Mouse (Mus musculus) brain, embryonic 14.5 days (tissue): ENCODE measurements around the gene Olfr549. TPM values are rescaled to one million over a fixed set of nuclear protein-coding genes. Genes with fewer than 3 reads are reported as not detected.

Source experiments
- DNase-seq: peaks from one replicate; pipeline ENCODE4 v3.0.0-alpha.2; 2011; ENCODE audit warnings: low read depth
- CTCF ChIP-seq: fragments of 200-500 bp; IDR thresholded peaks from 2 replicates; pipeline ENCODE4 v1.5.1; 2012; ENCODE audit warnings: inconsistent platforms, mild to moderate bottlenecking, moderate library complexity, borderline replicate concordance; ENCODE audit not compliant: insufficient read depth, insufficient read length; ENCODE audit errors: extremely low read depth
- POLR2A ChIP-seq: fragments of 200-500 bp; IDR thresholded peaks from 2 replicates; pipeline ENCODE4 v1.6.1; 2012; ENCODE audit warnings: mild to moderate bottlenecking, inconsistent platforms, borderline replicate concordance; ENCODE audit not compliant: poor library complexity, insufficient read depth, insufficient read length, severe bottlenecking; ENCODE audit errors: extremely low read depth
- polyA plus RNA-seq: library from polyadenylated mRNA; depleted of rRNA; stranded (reverse); fragments of >200 nt; gene quantifications from 2 replicates; pipeline ENCODE4 v1.2.3, GENCODE M21; 2012; rRNA removed

Gene Olfr549
- polyA plus RNA-seq, 1 experiment = not detected

- TF ChIP-seq POLR2A = no peak
- TF ChIP-seq CTCF = no peak
- no peak for DNase-seq
Measured at GRCm38 (mm10) chr7:102540596-102540995, 9.1 kb upstream of the Olfr549 start, which contains the start of gene Olfr548-ps1. Gene Olfr548-ps1 (plus strand): TSS chr7:102540896.

GRCm38 (mm10) chr7:102541251-102541650 is 8.4 kb upstream of the Olfr549 start:
- no peak for DNase-seq
- TF ChIP-seq CTCF = no peak
- TF ChIP-seq POLR2A = no peak

- no peak for DNase-seq
Measured at GRCm38 (mm10) chr7:102553279-102553678, 3.6 kb downstream of the Olfr549 start.

GRCm38 (mm10) chr7:102564999-102565997 is 15.6 kb downstream of the Olfr549 start, which contains the start of gene Trim21:
Gene Trim21 (minus strand): TSS chr7:102565486.
- no peak for TF ChIP-seq POLR2A
- no peak for TF ChIP-seq CTCF
- peak; percentile 60 for DNase-seq

More at GRCm38 (mm10) chr7:102553279-102553678, 3.6 kb downstream of the Olfr549 start:
- TF ChIP-seq CTCF (no peak), POLR2A (no peak)

GRCm38 (mm10) chr7:102566219-102566618 is 16.5 kb downstream of the Olfr549 start:
- no peak for TF ChIP-seq CTCF
- no peak for TF ChIP-seq POLR2A
- no peak for DNase-seq

GRCm38 (mm10) chr7:102571142-102571541 is 21.5 kb downstream of the Olfr549 start, which contains the start of gene Olfr550:
Gene Olfr550 (plus strand): TSS chr7:102571442.
- no peak for DNase-seq
- TF ChIP-seq CTCF (no peak), POLR2A (no peak)

- DNase-seq = peak; percentile 59
Measured at GRCm38 (mm10) chr7:102573174-102573830, 23.6 kb downstream of the Olfr549 start.

GRCm38 (mm10) chr7:102575998-102576397 is 26.3 kb downstream of the Olfr549 start:
- DNase-seq = no peak

More at GRCm38 (mm10) chr7:102573174-102573830, 23.6 kb downstream of the Olfr549 start:
- no peak for TF ChIP-seq POLR2A
- TF ChIP-seq CTCF = no peak

GRCm38 (mm10) chr7:102591786-102592185 is 42.1 kb downstream of the Olfr549 start, which contains the start of gene Olfr551:
Gene Olfr551 (minus strand): TSS chr7:102591886.
- DNase-seq = no peak
- TF ChIP-seq POLR2A = no peak
- no peak for TF ChIP-seq CTCF

More at GRCm38 (mm10) chr7:102575998-102576397, 26.3 kb downstream of the Olfr549 start:
- TF ChIP-seq POLR2A (no peak), CTCF (no peak)

- TF ChIP-seq CTCF = no peak
- TF ChIP-seq POLR2A = no peak
- DNase-seq = no peak
Measured at GRCm38 (mm10) chr7:102597378-102598031, 47.8 kb downstream of the Olfr549 start, which contains the start of gene Olfr552. Gene Olfr552 (plus strand): TSS chr7:102597770.

Other genes with a start within 250 kb of the Olfr549 start
- 46.1 and 54.4 TPM in 2 replicates for gene Rrm1, start 108.2 kb upstream of the Olfr549 start, polyA plus RNA-seq
- not detected in 2 replicates for gene Olfr543, start 68.2 kb upstream of the Olfr549 start, polyA plus RNA-seq
- gene Olfr544, start 61.6 kb upstream of the Olfr549 start, polyA plus RNA-seq = not detected in 2 replicates
- gene Olfr545, start 50.3 kb upstream of the Olfr549 start, polyA plus RNA-seq = not detected in 2 replicates
- not detected in 2 replicates for gene Olfr547, start 15.1 kb upstream of the Olfr549 start, polyA plus RNA-seq
- gene Olfr548-ps1, start 9.0 kb upstream of the Olfr549 start, polyA plus RNA-seq = not detected in 2 replicates
- 1.3 and 1.5 TPM in 2 replicates for gene Trim21, start 15.6 kb downstream of the Olfr549 start, polyA plus RNA-seq
- gene Olfr550, start 21.6 kb downstream of the Olfr549 start, polyA plus RNA-seq = not detected in 2 replicates
- not detected in 2 replicates for gene Olfr551, start 42.0 kb downstream of the Olfr549 start, polyA plus RNA-seq
- gene Olfr552, start 47.9 kb downstream of the Olfr549 start, polyA plus RNA-seq = not detected in 2 replicates
- not detected in 2 replicates for gene Olfr553, start 68.3 kb downstream of the Olfr549 start, polyA plus RNA-seq
- not detected in 2 replicates for gene Olfr554, start 88.6 kb downstream of the Olfr549 start, polyA plus RNA-seq
- not detected in 2 replicates for gene Olfr555, start 109.0 kb downstream of the Olfr549 start, polyA plus RNA-seq
- gene Olfr556, start 115.0 kb downstream of the Olfr549 start, polyA plus RNA-seq = not detected in 2 replicates
- gene Trim68, start 137.5 kb downstream of the Olfr549 start, polyA plus RNA-seq = 11.1 and 14.2 TPM in 2 replicates
- not detected in 2 replicates for gene Olfr557, start 146.0 kb downstream of the Olfr549 start, polyA plus RNA-seq
- gene Olfr558, start 152.3 kb downstream of the Olfr549 start, polyA plus RNA-seq = 0.08 and 0.19 TPM in 2 replicates
- not detected in 2 replicates for gene Olfr33, start 169.2 kb downstream of the Olfr549 start, polyA plus RNA-seq
- gene Olfr559, start 177.6 kb downstream of the Olfr549 start, polyA plus RNA-seq = not detected in 2 replicates
- gene Olfr560, start 209.5 kb downstream of the Olfr549 start, polyA plus RNA-seq = not detected in 2 replicates
- 0.15 and 0.18 TPM in 2 replicates for gene Olfr78, start 209.6 kb downstream of the Olfr549 start, polyA plus RNA-seq
- gene Olfr561, start 221.4 kb downstream of the Olfr549 start, polyA plus RNA-seq = not detected in 2 replicates